Mouse (Mus musculus) ES-CJ7 (cell line): Measurements from ENCODE around the gene Abcc6.
"Not testable (repeated sequence)": the region's sequence is repeated elsewhere in the genome, so short reads cannot be mapped to it uniquely, and the experiment has no call there.

Experiments used
- DNase-seq: peaks from one replicate; pipeline ENCODE4 v3.0.0; 2011; ENCODE audit warnings: low read depth, low spot score

The Abcc6 gene

GRCm38 (mm10) chr7:46028681-46029080 lies 1.4 kb downstream of the Abcc6 start:
- DNase-seq = no peak

DNA sequence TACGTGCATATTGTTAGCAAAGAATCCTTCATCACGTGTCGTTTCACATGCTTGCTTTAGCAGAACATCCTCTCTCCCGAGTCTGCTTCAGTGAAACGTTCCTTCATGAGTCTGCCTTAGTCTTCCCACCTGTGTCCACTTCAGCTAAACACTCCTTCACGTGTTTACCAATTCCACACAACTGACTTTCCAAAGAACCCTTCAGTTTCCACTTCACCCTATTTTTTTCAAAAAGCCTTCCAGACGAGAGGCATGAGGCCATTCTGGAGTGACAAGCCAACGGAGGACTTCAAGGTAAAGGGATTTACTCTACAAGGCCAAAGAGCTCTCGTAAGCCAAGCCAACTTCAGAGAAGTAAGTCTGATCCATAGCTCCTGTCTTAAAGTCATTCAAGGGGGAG lies 4.7 kb downstream of the Abcc6 start:
- DNase-seq = no peak

DNA sequence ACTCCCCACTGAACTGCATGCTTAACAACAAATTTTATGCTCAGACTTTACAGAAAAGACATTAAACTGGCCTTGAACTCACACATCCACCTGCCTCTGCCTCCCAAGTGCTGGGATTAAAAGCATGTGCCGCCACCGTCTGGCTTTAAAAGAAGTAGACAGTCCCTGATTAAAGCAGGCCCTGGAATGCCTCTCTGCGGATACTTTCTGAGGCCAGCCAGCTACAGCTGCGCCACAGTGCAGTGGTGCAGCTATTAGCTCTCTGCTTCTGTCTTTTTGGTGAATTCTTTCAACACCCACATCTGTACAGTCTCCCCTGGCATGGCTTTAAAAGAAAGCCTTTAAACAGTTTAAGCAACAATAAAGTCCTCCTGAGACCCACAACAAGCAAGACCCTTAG lies 8.2 kb downstream of the Abcc6 start:
- no peak for DNase-seq

DNA sequence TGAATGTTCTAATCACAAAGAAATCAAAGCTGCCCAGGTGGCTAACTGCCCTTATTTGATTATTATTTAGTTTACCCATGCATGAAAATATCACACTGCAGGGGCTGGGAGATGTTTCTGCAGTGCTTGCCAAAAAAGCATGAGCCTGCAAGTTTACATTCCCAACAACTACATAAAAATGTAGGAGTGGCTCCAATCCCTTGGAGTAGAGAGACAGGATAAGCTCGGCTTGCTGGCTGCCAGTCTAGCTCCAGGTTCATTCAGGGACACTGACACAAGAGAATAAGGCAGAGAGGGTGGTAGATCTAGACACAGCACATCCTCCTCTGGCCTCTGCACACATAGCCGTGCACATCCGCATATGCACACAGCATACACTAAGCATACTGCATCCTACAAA lies 10.5 kb downstream of the Abcc6 start:
- DNase-seq = no peak

- DNase-seq = peak; percentile 67
These were observed 16.7 kb downstream of the Abcc6 start for GRCm38 (mm10) chr7:46013266-46014010.

GRCm38 (mm10) chr7:46012121-46012520 lies 18.0 kb downstream of the Abcc6 start:
- peak; percentile 43 for DNase-seq

DNA sequence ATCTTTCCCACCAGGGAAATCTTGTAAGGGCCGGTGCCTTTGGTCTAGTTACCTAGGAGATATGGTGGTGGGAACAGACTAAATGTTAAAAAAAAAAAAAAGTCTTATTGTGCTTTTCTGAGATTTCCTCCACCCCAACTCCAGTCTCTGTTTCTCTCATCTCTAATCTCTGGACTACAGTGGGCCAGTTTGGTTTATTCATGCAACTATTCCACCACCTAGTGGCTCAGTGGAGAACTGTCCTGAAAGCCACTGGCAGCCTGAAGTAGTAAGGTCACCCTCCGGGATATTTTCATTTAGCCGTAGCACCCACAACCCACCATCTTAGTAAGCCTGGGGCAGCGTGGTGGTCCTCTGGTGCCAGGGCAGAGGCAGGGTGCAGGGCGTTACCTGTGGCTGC lies 20.5 kb downstream of the Abcc6 start:
- peak; percentile 63 for DNase-seq

- DNase-seq = peak; percentile 72
These were observed 27.4 kb downstream of the Abcc6 start for GRCm38 (mm10) chr7:46002748-46003147.

- no peak for DNase-seq
These were observed 29.5 kb downstream of the Abcc6 start for GRCm38 (mm10) chr7:46000577-46000976.

- DNase-seq = no peak
These were observed 37.6 kb downstream of the Abcc6 start for GRCm38 (mm10) chr7:45992470-45992869.

- DNase-seq = no peak
These were observed 41.8 kb downstream of the Abcc6 start for GRCm38 (mm10) chr7:45988344-45988743.

DNA sequence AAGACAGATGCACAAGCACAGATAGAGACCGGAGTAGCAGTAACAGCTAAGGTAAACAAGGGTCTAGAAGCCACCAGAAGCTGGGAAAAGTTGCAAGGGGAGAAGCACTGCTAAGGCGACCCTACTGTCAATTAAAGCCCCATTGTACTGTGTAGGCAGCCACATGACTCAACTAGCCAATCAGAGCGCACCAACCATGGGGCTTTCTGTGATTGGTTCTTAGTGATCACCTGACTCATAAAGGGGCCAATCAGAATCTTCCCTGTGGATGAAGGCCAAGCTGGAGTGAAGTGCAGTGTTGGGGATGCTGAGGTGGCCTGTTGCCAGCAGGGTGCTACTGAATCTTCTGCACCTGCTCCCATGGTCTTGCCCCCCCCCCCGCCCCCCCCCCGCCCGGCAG lies 43.2 kb downstream of the Abcc6 start:
- peak; percentile 57 for DNase-seq

- no peak for DNase-seq
These were observed 48.5 kb downstream of the Abcc6 start for GRCm38 (mm10) chr7:45981612-45982011.

- no peak for DNase-seq
These were observed 55.6 kb downstream of the Abcc6 start for GRCm38 (mm10) chr7:45974512-45974911.

DNA sequence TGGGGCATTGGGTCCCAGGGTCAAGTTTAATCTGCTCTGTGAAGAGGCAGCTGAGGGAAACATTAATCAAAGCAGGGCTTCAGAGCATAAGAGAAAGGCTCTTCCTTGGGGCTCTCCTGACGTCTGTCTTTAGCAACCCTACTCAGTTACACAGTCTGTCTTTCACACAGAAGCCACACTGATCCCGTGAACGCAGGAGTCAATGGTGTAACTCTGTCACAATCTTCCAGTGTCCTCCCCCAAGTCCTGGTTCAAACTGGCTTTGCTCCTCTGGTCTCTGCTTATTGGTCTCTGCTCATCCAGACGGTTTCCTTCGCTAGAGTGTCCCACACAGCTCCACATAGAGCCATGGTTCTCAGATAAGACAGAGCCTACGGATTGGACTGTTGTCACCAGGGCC lies 56.0 kb downstream of the Abcc6 start:
- DNase-seq = no peak

GRCm38 (mm10) chr7:45973271-45973687 lies 56.8 kb downstream of the Abcc6 start:
- peak; percentile 36 for DNase-seq

GRCm38 (mm10) chr7:45971831-45972723 lies 58.0 kb downstream of the Abcc6 start:
- peak; percentile 63 for DNase-seq

DNA sequence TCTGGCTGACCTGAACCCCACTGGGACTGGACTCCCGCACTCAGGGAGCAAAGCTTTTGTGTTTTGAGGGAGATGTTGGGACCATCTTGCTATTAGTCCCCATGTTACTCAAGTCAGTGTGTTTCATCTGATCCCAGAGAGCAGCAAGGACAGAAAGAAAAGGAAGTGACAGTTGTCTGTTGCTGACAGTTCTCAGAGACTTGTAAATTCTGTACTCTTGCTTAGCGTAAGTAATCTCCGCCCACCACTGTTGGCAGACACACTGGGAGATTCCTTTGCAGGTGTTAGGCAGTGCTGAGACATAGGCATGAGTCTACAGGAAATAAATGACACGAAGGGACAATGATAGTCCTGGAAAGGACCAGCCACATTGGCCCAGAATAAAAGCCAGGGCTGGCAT lies 73.5 kb downstream of the Abcc6 start:
- no peak for DNase-seq

DNA sequence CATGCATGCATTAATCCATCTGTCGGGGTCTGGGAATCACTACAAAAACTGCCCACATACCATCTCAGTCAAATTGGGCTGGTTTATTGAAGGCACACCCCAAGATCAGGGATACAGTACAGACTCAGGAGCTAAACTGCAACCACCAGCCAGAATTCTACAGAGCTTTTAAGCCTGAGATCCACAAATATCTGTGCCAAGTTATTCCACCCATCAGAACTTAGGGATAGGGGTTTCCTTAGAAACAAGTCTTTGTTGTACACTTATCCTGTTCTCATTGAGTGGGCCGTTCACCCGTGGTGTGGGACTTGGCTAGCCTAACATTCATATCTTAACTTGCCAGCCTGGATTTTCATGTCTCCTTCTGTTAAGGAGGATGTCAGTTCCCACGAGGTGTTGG lies 81.0 kb downstream of the Abcc6 start:
- no peak for DNase-seq

DNA sequence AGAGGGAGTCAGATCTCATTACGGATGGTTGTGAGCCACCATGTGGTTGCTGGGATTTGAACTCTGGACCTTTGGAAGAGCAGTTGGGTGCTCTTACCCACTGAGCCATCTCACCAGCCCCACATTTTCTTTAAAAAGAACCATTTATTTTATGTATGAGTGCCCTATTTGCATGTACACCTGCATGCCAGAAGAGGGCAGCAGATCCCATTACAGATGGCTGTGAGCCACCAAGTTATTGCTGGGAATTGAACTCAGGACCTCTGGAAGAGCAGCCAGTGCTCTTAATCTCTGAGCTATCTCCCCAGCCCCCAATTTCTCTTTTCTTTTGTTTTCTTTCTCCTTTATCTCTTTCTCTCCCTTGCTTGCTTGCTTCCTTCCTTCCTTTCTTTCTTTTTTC lies 86.8 kb downstream of the Abcc6 start:
- not testable (repeated sequence) for DNase-seq

DNA sequence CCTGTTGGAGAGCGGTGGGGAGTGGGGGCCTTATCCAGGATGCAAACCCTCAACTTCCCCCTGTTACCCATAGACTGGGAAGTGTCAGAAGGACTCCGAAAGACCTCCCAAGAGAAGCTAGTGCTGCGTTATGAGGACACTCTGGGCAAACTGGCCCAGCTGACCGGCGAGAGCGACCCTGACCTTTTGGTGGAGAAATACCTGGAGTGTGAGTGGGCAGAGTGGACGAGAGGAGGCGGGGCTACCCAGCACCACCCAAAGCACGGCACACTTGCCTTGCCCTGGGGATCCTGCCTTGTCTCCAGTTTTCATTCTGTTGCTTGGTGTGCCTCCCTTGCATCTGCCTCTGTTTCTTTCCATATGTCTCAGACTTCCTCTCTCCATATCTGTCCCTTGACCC lies 88.1 kb downstream of the Abcc6 start:
- DNase-seq = no peak

DNA sequence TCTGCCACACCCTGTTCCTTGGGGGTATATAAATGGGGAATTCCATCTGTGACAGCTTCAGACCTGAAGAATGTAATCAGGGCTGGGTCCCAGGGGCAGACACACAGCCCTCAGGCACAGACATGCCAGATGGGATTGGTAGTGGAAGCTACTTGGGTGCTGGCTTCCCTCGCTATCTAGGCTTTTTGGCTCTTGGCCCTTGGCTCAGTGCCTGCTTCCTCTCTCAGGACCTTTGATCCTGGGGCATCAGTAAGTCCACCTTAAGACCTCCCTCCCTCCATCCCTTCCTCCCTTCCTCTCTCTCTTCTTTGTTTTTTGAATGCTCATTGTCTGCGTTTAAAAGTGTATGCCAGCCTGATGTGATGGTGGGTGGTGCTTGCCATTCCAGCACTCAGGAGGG lies 90.3 kb downstream of the Abcc6 start:
- no peak for DNase-seq

GRCm38 (mm10) chr7:45935114-45935513 lies 95.0 kb downstream of the Abcc6 start:
- peak; percentile 53 for DNase-seq
